Mouse (Mus musculus) liver, postnatal 0 days (tissue): ENCODE results near the gene Wdr19. TPM values are rescaled to one million over a fixed set of nuclear protein-coding genes. Genes with fewer than 3 reads are reported as not detected.
A peak's percentile ranks its signal among the peaks of the same experiment; 100 is the strongest.

ENCODE experiments used
- ATAC-seq: fragments of 200-750 bp; cut with Nextera tagmentation; 2 replicates; pipeline ENCODE4 v1.8.0; 2017; ENCODE audit warnings: mild to moderate bottlenecking, moderate library complexity
- DNase-seq: peaks from one replicate; pipeline ENCODE4 v3.0.0-alpha.2; 2016
- H3K27ac ChIP-seq: fragments of 300-500 bp; sonication (generic); 2 replicates; pipeline ENCODE4 v1.5.1; 2014; ENCODE audit warnings: antibody characterized with exemption, moderate library complexity, mild to moderate bottlenecking, low read depth
- H3K27me3 ChIP-seq: fragments of 300-500 bp; sonication (generic); 2 replicates; pipeline ENCODE4 v1.6.1; 2014; ENCODE audit warnings: low read length, control low read depth, mixed read lengths; ENCODE audit not compliant: insufficient read depth
- H3K36me3 ChIP-seq: fragments of 300-500 bp; sonication (generic); replicated peaks from 2 replicates; pipeline ENCODE4 v1.6.1; 2014; ENCODE audit warnings: mild to moderate bottlenecking, control low read depth, low read length, moderate library complexity, mixed read lengths; ENCODE audit not compliant: insufficient read depth
- H3K4me1 ChIP-seq: fragments of 300-500 bp; sonication (generic); 2 replicates; pipeline ENCODE4 v1.6.1; 2014; ENCODE audit warnings: antibody characterized with exemption, mild to moderate bottlenecking, control low read depth; ENCODE audit not compliant: insufficient read depth
- H3K4me2 ChIP-seq: fragments of 300-500 bp; sonication (generic); 2 replicates; pipeline ENCODE4 v1.6.1; 2014; ENCODE audit warnings: low read depth, mild to moderate bottlenecking, low read length, moderate library complexity, mixed read lengths
- H3K4me3 ChIP-seq: fragments of 300-500 bp; sonication (generic); 2 replicates; pipeline ENCODE4 v1.5.1; 2014; ENCODE audit warnings: low read depth, low read length
- H3K9ac ChIP-seq: fragments of 300-500 bp; sonication (generic); replicated peaks from 2 replicates; pipeline ENCODE4 v1.6.1; 2014; ENCODE audit warnings: mild to moderate bottlenecking, moderate library complexity
- H3K9me3 ChIP-seq: fragments of 300-500 bp; sonication (generic); 2 replicates; pipeline ENCODE4 v1.6.1; 2016; ENCODE audit warnings: mild to moderate bottlenecking, control low read depth, low read length, mixed read lengths
- CTCF ChIP-seq: sonication (generic); IDR thresholded peaks from 2 replicates; pipeline ENCODE4 v1.5.1; 2016; ENCODE audit warnings: antibody characterized with exemption, low read depth
- EP300 ChIP-seq: IDR thresholded peaks from 2 replicates; pipeline ENCODE4 v1.6.1; 2016; ENCODE audit warnings: antibody characterized with exemption, low read depth, mild to moderate bottlenecking
- WGBS: fragments of 180-500 bp; shearing (Covaris S2); extraction: QIAGEN DNeasy Blood & Tissue Kit; methylation state at CpG from one replicate; pipeline ENCODE4 v1.1.7; 2014; ENCODE audit not compliant: insufficient replicate concordance; 5-methylcytosine and 5-hydroxymethylcytosine counted together
- polyA plus RNA-seq: library from polyadenylated mRNA; unstranded; fragments of >200 nt; fragmentation: Nextera tagmentation; extraction: Ambion mirVana; gene quantifications from 2 replicates; pipeline ENCODE4 v1.2.1, GENCODE M21; 2015

Gene Wdr19
- polyA plus RNA-seq, 1 experiment from 2014 or later: 1.1 TPM

GRCm38 (mm10) chr5:65182268-65182667 is 17.2 kb upstream of the Wdr19 start:
- no peaks in the 10 kb centered on the region for H3K36me3 ChIP-seq
- no peaks in the 10 kb centered on the region for H3K4me1 ChIP-seq
- H3K27ac ChIP-seq: no peak overlapping the region
- ATAC-seq (no peak), DNase-seq (no peak)
- no peak overlapping the region for H3K4me3 ChIP-seq
- H3K27me3 ChIP-seq: no peaks in the 10 kb centered on the region
- 65% methylated on average over 1 of the region's 1 CpGs for WGBS
- no peak overlapping the region for H3K9ac ChIP-seq
- H3K4me2 ChIP-seq: no peak overlapping the region
- H3K9me3 ChIP-seq: no peaks in the 10 kb centered on the region
- TF ChIP-seq CTCF (no peak), EP300 (no peak)

DNA sequence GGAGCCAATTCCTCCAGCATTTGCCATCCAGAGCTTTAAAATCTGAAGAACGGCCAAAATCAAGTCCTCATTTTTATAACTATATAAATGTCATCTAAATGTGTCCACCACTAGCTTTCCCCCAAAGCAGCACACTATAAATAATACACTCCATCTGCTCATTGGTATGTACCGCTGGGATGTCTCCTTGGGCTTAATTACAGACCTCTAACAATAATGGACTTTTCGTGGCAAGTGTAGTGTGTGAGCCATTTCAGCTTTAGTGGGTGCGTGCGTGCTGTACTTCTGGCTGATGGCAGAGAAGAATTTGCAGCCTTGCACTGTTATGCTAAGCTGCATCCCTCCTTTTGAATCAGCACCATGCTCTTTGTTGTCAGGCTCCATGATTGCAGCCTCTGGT is 7.9 kb upstream of the Wdr19 start:
- Histone ChIP-seq H3K4me2 (no peak overlapping the region), H3K36me3 (no peaks in the 10 kb centered on the region), H3K9ac (no peak overlapping the region), H3K27me3 (no peaks in the 10 kb centered on the region), H3K4me3 (no peak overlapping the region), H3K4me1 (no peaks in the 10 kb centered on the region), H3K27ac (no peak overlapping the region), H3K9me3 (no peaks in the 10 kb centered on the region)
- 86% methylated on average over 5 of the region's 5 CpGs for WGBS
- DNase-seq (no peak), ATAC-seq (no peak)
- TF ChIP-seq EP300 (no peak), CTCF (no peak)

GRCm38 (mm10) chr5:65194441-65194840 is 5.1 kb upstream of the Wdr19 start:
- Histone ChIP-seq H3K36me3 (no peaks in the 10 kb centered on the region), H3K9ac (no peak overlapping the region), H3K27me3 (no peaks in the 10 kb centered on the region), H3K4me3 (no peak overlapping the region), H3K4me2 (no peak overlapping the region), H3K9me3 (no peaks in the 10 kb centered on the region), H3K27ac (no peak overlapping the region), H3K4me1 (peaks cover 3% of the 10 kb centered on the region; the same call in 1 of the 2 replicates)
- ATAC-seq (no peak), DNase-seq (no peak)
- no peak for TF ChIP-seq EP300
- WGBS: 74% methylated on average over 9 of the region's 9 CpGs

GRCm38 (mm10) chr5:65204726-65205125 is 5.2 kb downstream of the Wdr19 start:
- ATAC-seq: no peak
- H3K27me3 ChIP-seq: no peaks in the 10 kb centered on the region
- no peak overlapping the region for H3K4me3 ChIP-seq
- 88% methylated on average over 2 of the region's 2 CpGs for WGBS
- no peak for DNase-seq
- no peaks in the 10 kb centered on the region for H3K9me3 ChIP-seq
- H3K36me3 ChIP-seq: no peaks in the 10 kb centered on the region
- H3K4me1 ChIP-seq: peaks cover 3% of the 10 kb centered on the region; the same call in 1 of the 2 replicates
- TF ChIP-seq CTCF (no peak), EP300 (no peak)
- H3K9ac ChIP-seq: no peak overlapping the region
- H3K27ac ChIP-seq: no peak overlapping the region
- H3K4me2 ChIP-seq: no peak overlapping the region

DNA sequence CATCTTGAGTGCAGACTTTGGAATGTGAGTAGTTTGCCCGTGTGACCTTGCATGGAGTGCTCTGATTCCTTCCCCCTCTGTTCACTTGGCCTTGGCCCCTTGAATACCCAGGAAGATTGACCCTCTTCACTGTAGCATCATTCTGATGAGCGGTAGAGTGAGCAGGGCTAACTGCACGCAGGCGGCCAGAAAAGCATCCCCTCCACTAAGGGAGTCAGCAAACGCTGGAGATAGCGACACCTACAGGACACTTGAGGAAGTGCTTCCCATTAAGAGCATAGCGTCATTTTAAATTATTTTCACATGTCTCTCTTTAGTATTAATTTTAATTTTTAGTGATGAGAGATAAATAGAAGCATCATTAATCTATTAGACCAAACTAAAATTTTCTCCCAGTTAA is 13.8 kb downstream of the Wdr19 start:
- Histone ChIP-seq H3K36me3 (no peaks in the 10 kb centered on the region), H3K4me2 (no peak overlapping the region), H3K27ac (no peak overlapping the region), H3K4me3 (no peak overlapping the region), H3K9ac (no peak overlapping the region), H3K4me1 (no peaks in the 10 kb centered on the region), H3K27me3 (no peaks in the 10 kb centered on the region), H3K9me3 (no peaks in the 10 kb centered on the region)
- peak; percentile 92 for TF ChIP-seq CTCF
- TF ChIP-seq EP300: no peak
- peak; percentile 36 for DNase-seq
- ATAC-seq: no peak
- WGBS: 26% methylated on average over 7 of the region's 7 CpGs

GRCm38 (mm10) chr5:65217305-65218269 is 18.1 kb downstream of the Wdr19 start:
- H3K9me3 ChIP-seq: no peaks in the 10 kb centered on the region
- H3K36me3 ChIP-seq: no peaks in the 10 kb centered on the region
- DNase-seq: no peak
- no peak overlapping the region for H3K27ac ChIP-seq
- H3K4me2 ChIP-seq: no peak overlapping the region
- ATAC-seq: no peak
- H3K4me3 ChIP-seq: no peak overlapping the region
- no peaks in the 10 kb centered on the region for H3K4me1 ChIP-seq
- WGBS: 68% methylated on average over 11 of the region's 11 CpGs
- H3K9ac ChIP-seq: no peak overlapping the region
- no peaks in the 10 kb centered on the region for H3K27me3 ChIP-seq
- TF ChIP-seq CTCF (no peak), EP300 (no peak)
